Mouse (Mus musculus) adrenal gland, adult 8-10 months (tissue): ENCODE data around the gene Rbbp4. TPM values are rescaled to one million over a fixed set of nuclear protein-coding genes. Genes with fewer than 3 reads are reported as not detected.

Experiments
- DNase-seq: peaks from one replicate; pipeline ENCODE4 v3.0.0; 2022
- total RNA-seq, 4 experiments: library from RNA; stranded (reverse); gene quantifications; 2 replicates each; pipeline ENCODE4 v1.2.4; 2022

The Rbbp4 gene
- total RNA-seq, 4 experiments from 2014 or later, result 122 to 167 (median 155) TPM

- no peak for DNase-seq
Observed at GRCm38 (mm10) chr4:129353176-129353575, 18.0 kb upstream of the Rbbp4 start.

GRCm38 (mm10) chr4:129351111-129351510 lies 15.9 kb upstream of the Rbbp4 start:
- DNase-seq, result no peak

DNA sequence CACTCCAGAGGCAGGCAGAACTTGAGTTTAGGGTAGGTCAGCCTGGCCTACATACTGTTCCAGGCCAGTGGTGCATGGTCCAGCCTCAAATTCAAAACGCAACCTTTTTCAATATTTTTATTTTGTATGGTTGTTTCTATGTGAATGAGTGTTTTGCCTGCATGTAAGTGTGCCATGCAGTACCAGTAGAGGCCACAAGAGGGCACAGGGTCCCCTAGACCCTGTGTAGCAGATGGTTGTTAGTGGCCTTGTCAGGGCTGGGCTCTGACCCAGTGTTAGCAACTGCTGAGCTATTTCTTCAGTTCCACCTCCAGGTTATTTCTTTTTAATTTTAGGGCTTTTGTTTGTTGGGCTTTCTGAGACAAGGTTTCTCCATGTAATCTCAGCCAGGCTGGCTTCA lies 15.5 kb upstream of the Rbbp4 start:
- peak; percentile 49 for DNase-seq

DNA sequence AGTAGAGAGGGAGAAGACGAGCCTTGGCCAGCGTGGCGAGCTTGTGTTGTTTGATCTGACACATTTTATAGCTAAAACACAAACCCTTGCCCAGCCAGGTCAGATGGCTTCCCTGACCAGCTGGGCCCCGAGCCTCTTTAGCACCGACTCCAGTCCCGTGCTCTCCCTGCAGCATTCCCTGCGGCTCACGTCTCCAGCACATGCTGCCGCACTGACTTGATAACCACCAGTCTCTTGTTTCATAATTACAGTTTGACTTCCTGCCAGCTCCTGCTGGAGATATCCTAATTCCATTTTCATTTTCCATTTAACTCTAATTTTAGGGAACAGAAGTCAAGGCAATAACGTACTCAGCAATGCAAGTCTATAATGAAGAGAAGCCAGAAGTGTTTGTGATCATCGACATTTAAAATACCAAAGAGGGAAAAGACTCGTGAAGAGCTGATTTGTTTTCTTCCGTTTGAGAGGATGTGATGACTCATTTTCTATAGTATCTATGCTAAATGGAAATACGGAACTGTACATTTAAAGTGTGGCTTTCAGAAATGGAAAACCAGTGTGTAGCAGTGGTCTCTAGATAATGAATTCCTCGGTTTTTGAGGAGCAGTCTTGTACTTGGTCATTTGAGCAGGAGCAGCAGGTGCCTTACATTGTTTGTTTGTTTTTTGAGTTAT lies 11.4 kb upstream of the Rbbp4 start:
- no peak for DNase-seq

DNA sequence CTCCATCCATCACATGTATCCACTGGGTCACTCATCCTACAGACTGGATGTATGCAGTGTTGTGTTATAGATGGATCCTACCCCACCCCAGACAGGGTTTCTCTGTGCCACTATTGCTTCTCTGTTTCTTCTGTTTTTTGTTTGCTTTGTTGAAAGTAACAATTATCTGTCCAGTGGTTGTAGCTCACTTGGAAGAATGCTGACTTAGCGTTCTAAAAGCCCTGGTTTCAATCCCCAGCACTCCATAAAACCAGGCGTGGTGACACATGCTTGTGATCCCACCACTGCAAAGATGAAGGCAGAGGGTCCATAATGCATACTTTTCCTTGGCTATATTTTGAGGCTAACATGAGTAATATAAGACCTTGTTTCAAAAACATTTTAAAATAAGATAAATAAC lies 7.5 kb upstream of the Rbbp4 start:
- DNase-seq, result no peak

- DNase-seq, result no peak
Observed at GRCm38 (mm10) chr4:129341888-129342287, 6.7 kb upstream of the Rbbp4 start.

GRCm38 (mm10) chr4:129339743-129340142 lies 4.6 kb upstream of the Rbbp4 start:
- DNase-seq, result no peak

DNA sequence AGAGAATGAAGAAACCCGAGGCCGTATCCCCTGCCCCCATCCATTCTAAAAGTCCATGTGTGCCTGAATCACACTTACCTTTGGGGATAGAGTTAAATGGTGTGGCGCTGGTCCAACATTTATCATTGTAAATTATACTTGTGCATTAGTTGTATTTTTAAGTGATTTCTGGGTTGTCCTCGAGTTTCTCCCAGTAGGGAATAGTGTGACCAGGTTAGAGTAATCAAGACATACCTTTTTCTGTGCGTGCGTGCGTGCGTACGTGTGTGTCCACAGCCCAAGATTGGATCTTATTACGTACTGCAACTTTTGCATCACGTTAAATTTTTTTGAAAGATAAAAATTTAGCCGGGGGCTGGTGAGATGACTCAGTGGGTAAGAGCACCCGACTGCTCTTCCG lies 1.1 kb upstream of the Rbbp4 start:
- no peak for DNase-seq

DNA sequence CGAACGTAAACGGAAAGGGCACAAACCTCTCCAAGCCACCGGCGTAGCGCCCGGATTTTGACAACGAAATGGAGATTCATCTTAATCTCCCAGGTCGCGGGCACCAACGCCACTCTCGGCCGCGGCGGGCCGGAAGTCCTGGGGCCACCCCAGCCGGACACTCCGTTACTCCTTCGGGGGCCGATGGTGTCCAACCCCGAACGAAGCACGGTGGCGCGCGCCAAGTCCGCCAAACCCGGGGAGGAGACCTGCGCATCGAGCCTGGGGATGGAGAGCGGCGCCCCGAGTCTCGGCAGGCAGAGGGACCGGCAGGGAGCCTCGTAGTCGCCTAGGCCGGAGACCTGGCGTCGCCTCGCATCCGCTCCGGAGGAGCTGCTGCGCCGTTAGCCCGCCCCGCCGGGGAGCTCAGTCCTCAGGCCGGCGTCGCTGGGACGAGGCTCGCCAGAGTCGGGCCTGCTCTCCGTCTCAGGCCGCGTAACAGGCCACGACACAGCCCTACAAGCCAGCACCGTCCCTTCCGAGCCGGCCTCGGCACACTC lies 424 bp downstream of the Rbbp4 start:
- DNase-seq, result peak; percentile 56

DNA sequence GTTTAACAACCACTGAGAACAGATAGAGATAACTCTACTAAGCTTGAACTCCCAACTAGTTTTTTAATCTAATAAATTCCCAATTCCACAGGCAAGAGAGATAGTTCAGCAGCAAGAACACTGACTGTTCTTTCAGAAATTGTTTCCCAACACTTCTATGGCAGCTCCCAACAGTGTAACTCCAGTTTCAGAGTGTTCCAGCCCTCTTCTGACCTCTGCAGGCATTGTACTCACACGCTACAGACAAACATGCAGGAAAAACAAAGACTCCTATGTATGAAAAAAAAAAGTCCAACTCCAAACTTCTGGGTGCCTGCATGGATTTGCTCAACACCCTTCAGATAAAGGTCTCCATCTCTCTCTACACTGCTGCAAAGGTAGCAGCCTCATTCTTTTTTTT lies 2.3 kb downstream of the Rbbp4 start:
- DNase-seq, result no peak

GRCm38 (mm10) chr4:129326191-129326590 lies 9.0 kb downstream of the Rbbp4 start:
- DNase-seq, result no peak

DNA sequence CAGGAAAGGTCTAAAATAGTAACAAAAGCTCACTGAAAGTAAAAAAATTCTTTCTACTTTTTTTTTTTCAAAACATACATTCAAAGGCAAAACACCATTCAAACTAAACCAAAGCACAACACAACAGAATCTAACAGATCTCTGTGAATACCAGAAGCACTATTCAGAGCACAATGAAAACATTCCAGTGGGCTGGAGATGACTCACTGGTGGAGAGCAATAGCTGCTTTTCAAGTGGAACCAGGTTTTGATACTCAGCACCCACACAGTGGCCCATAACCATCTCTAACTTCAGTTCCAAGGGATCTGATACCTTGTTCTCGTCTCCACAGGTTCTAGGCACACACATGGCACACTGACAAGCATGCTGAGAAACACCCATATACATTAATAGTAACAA lies 10.4 kb downstream of the Rbbp4 start:
- DNase-seq, result no peak

DNA sequence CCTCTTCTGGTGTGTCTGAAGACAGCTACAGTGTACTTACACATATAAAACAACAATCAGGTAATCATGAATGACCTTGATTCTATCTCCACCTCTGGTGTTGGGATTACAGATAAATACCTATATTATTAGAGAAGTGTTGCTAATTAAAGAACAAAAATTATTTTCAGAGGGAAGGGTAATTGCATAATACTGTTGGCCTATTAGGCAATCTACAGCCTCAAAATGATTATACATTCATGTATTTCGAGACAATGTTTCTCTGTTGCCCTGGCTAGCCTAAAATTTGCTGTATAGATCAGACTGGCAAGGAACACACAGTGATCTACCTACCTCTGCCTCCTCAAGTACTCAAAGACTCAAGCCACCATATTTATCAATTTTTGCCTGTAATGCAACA lies 11.7 kb downstream of the Rbbp4 start:
- DNase-seq, result no peak

DNA sequence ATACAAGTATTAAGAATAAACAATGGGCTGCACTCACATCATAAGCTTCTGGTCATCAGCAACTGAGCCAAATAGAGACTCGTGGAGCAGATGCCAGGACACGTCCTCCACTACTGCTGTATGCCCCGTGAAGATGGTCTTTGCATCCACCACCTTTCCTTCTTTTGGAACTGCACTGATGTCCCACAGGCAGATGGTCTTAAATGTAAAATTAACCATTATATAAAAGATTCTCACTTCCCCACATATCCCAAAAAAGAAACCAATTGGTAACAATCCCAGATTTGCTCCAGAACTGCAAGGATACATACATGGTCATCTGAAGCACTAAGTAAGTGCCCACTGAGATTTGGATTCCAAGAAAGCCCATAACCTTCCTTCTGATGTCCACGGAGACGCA lies 13.1 kb downstream of the Rbbp4 start:
- DNase-seq, result no peak

DNA sequence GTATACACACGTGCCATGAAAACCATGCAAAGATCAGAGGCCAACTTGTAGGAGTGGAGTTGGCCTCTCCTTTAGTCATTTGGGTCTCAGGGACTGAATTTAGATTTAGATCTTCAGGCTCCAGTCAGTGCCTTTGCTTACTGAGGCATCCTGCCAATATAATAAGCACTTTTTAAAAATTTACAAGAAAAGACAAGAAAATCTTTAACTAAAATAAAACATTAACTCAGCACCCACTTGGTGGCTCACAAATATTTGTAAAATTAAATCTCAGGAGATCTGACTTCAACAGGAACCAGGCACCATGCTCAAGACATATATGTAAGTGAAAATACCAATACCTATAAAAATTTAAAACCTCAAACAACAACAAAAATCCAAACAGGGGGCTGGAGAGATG lies 14.3 kb downstream of the Rbbp4 start:
- DNase-seq, result no peak

DNA sequence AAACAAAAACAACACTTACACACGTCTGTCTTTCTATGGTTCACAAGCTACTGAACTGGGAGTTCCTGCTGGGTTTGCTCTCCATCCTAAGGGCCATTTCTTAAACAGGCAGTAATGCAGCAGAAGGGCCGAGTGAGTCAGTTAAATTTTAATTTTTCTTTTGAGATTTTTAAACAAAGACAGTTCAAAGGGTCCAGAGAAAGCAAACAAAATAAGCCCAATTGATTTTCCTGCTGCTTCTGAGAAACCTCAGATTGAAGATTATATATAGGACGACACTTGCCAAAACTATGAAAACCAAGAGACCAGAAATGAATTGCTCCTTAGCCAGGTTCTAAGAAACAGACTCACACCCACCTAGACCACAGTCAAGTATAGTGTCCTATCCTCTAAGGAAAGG lies 21.3 kb downstream of the Rbbp4 start:
- DNase-seq, result no peak

DNA sequence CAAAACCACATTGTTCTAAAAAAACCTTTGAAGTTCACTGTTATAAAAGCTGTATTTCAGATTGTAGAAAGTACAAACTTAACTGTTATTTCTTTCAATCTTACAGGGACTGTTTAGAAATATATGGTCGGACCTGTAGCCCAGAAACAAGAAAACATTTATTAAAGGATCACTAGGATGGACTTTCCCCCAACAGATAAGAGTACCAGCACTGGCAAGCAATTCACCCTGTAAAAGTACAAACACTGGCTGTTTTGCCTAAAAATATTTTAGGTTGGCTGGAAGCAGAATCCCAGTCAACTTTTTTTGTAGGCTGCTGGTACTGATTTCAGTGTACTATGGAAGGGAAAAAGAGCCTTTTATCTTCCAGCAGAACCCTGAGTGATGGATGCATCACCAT lies 27.2 kb downstream of the Rbbp4 start:
- no peak for DNase-seq

GRCm38 (mm10) chr4:129304306-129304705 lies 30.9 kb downstream of the Rbbp4 start:
- DNase-seq, result no peak

GRCm38 (mm10) chr4:129303816-129304215 lies 31.4 kb downstream of the Rbbp4 start:
- peak; percentile 64 for DNase-seq

GRCm38 (mm10) chr4:129303401-129303800 lies 31.8 kb downstream of the Rbbp4 start:
- no peak for DNase-seq

DNA sequence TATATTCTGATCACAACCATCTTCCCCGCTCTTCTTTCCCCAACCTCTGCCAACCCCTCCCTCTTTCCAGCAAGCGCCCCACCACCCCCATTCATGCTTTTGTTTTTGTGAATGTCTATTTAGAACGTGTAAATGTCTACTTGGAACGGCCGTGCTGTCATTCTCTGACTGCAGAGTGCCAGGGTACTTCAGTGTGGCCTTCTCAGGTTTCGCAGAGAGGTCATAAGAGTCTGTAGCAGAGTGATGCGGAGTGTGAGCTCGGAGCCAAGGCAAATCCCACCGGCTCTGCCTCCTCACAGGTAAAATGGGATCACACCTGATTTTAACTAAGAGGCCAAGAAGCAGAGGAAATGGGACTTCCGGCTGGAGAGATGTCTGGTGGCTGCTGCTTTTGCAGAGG lies 36.0 kb downstream of the Rbbp4 start:
- no peak for DNase-seq

DNA sequence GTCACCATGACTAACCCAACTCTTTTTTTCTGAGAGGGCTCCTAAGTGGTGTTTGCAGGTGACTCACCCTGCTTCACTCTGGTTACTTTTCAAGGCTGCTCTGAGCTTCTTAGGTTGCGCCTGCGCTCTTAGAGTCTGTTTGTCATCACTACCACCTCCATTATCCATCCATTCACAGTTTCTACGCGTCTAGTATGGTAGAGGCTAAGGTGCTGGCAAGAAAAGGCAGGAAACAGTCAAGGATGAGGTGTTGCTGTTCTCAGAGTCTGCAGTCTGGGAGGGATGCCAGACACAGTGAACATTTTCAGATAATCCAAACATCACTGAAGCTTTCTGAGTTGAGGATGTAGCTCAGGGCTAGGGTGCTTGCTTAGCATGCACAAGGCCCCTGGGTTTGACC lies 37.4 kb downstream of the Rbbp4 start:
- DNase-seq, result peak; percentile 24

DNA sequence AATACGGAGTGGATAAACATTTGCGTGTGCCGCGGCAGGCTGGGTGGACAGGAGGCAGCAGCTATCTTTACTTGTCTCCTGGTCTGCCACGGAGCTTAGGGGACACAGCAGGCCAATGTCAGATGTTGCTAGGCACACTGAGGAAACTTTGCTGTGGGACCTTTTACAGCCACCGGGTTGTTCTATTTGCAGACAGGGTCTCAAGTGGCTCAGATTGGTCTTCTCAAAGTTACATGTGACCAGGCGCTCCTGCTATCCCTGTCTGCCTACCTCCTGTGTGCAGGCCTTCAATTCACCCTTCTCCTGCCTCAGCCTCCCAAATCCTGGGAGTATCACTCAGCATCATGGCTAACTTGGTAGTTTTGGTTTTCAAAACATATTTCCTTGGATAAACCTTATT lies 39.1 kb downstream of the Rbbp4 start:
- DNase-seq, result no peak

DNA sequence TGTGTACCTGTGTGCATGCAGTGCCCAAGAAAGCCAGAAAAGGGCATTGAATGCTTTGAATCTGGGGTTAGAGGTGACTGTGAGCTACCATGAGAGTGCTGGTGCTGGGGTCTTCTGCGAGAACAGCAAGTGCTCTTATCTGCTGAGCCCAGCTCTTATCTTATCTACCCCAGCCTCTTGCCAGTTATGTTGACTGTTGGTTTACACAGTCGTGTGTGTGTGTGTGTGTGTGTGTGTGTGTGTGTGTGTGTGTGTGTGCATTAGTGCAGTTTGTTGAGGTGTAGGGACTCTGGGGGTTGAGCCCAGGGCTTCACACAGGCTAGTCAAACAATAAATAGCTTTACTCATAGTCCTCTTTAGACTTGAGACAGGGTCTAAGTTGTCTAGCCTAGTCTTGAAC lies 40.0 kb downstream of the Rbbp4 start:
- no peak for DNase-seq

DNA sequence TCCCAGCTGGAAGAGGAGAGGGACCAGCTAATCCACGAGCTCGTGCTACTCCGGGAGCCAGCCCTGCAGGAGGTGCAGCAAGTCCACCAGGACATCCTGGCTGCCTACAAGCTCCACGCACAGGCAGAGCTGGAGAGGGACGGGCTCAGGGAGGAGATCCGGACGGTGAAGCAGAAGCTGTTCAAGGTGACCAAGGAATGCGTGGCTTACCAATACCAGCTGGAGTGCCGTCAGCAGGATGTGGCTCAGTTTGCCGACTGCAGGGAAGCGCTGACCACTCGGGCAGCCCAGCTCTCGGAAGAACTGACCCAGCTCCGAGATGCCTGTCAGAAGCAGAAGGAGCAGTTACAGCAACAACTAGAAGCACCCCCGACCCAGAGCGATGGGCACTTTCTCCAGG lies 41.5 kb downstream of the Rbbp4 start:
- no peak for DNase-seq
